Mouse (Mus musculus) spleen, postnatal 10 days (tissue): ENCODE data around the gene Crim1.
"Not testable (repeated sequence)": the region's sequence is repeated elsewhere in the genome, so short reads cannot be mapped to it uniquely, and the experiment has no call there.

Experiments used
- DNase-seq, 2 experiments: peaks; one replicate each; pipeline ENCODE4 v3.0.0; 2021 to 2022; ENCODE audit warnings: low spot score in 2 of 2

The Crim1 gene

DNA sequence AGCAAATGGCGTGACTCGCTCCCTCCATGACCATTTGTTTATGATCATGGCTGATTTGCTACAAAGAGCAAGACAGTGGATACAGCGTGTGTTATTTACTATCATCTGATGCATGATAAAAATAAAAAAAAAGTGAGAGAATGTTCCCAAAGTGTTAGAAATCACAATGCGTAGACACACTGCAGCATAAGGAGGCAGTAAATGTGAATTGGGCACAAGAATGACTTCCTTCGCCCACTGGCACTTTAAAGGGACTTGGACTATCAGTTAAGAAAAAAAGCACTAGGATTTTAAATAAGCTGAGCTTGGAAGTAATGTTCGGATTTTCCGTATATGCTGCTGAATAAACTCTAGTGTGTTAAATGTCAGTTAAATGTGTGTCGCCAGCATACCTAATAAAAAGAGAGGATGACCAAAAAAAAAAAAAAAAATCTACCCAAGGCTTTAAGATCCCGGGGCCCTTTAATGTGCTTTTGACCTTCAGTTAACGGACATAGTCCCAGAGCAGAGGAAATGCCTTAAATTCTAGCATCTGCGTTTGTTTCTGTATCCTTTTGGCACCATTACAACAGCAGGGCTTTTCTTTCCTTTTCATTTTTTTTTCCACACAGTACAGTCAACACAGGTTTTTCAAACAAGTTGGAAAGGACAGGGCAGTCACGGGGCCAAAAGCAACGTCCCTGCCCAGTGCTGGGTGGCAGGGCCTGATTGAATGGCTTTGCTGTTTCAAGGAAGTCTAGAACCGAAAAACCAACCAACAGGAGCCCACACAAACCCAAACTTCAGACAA lies 50.3 kb downstream of the Crim1 start:
- no peak for DNase-seq

DNA sequence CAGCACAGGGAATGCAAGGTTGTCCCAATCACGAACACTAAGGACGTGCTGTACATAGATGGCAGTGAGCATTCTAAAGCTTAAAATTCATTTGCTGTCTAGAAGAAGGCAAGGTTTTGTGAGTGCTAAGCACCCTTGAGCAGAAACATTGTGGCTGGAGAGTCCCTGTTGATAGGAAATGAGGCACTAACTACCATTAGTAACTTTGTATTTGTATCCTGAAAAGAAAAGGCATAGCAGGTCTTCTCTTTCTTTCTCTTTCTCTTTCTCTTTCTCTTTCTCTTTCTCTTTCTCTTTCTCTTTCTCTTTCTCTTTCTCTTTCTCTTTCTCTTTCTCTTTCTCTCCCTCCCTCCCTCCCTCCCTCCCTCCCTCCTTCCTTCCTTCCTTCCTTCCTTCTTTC lies 53.5 kb downstream of the Crim1 start:
- DNase-seq, result not testable (repeated sequence)

DNA sequence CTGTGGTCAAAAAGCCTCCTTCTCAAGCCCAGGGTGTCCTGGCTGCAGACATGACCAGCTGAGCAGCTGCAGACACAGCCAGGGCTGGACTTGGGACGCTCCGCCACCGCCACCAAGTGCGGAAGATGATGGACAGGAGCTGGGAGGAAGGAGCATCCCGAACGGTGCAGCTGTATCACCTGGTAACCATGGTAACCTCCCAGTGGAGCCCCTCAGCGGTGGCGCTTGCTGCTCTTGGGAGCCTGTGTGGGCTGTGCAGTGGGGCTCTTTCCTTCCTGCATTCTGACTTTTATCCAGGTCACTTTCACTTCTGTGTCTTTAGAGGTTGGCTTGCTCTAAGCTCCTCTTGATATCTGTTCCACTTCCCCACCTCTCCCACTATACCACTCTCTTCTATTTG lies 54.2 kb downstream of the Crim1 start:
- DNase-seq, result no peak

GRCm38 (mm10) chr17:78255711-78256110 lies 55.7 kb downstream of the Crim1 start:
- DNase-seq, result no peak

DNA sequence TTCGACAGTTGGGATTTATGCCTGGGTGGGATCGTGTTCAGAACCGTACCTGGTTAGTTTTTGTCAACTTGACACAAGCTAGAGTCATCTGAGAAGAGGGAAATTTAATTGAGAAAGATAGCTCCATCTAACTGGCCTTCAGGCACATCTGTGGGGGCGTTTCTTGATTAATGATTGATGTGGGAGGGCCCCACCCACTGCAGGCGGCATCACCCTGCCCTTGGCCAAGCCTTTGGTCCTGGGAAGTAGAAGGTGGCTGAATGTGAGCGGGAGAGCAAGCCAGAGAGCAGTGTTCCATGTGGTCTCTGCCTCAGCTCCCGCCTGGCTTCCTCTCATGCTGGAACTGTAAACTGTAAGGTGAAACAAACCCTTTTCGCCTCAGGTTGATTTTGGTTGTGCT lies 56.5 kb downstream of the Crim1 start:
- DNase-seq, result no peak

GRCm38 (mm10) chr17:78261684-78262083 lies 61.6 kb downstream of the Crim1 start:
- no peak for DNase-seq

DNA sequence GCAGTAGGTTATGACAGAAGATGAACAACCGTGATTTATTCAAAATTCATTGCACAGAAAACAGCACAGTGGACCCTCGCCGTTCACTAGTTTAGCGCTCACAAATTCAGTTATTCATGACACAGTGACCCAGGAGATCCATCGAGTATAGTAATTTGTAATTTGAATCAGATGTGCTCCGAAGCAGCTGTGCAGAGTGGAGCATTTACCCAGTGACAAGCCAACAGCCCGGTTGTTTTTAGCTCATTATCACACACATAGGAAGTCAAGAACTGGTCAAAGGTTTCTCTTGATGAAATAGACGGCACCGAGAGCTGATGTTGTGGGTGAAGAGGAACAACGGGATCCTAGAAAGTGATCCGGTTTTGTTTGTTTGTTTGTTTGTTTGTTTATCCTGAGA lies 64.1 kb downstream of the Crim1 start:
- DNase-seq, result no peak

GRCm38 (mm10) chr17:78265135-78265534 lies 65.1 kb downstream of the Crim1 start:
- DNase-seq, result no peak

GRCm38 (mm10) chr17:78266271-78266670 lies 66.2 kb downstream of the Crim1 start:
- no peak for DNase-seq

- DNase-seq, result no peak
Observed at GRCm38 (mm10) chr17:78268591-78268990, 68.5 kb downstream of the Crim1 start.

GRCm38 (mm10) chr17:78269311-78269710 lies 69.3 kb downstream of the Crim1 start:
- DNase-seq, result no peak

- DNase-seq, result no peak
Observed at GRCm38 (mm10) chr17:78270019-78270418, 70.0 kb downstream of the Crim1 start.

DNA sequence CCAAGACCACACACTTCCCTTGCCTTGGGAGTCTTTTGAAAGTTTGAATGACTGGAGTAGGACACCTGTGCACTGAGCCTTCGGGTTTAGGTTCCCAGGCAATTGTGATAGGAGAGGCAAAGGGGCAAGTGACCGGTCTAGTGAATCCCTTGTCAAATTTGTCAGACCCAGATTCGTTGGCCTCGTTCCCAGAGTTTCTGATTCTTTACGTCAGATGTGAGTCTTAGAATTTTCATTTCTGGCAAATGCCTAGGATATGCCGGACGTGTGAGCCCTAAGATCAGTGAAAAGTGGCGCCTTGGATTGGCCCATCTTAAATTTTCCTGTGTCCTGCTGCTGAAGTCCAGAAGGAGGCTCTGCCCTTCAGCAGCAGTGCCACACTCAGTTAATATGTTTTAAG lies 71.7 kb downstream of the Crim1 start:
- no peak for DNase-seq

DNA sequence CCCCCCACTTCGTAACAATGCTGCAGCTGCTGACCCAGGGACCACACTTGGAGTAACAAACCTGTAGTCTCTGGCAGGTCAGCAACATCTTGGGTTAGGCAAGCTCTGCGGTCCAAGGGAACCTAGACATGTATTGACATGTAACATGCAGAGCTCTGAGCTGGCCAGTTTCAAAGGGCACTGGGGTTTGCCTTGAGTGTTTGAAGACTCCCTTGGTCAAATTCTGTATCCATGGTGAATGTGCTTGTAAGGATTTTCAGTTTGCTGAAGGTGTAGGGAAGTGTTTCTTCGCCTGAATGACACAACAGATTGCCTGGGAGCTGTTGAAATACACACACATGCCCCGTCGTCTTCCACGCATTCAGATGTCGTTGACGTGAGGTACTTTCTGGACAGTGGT lies 72.1 kb downstream of the Crim1 start:
- no peak for DNase-seq

DNA sequence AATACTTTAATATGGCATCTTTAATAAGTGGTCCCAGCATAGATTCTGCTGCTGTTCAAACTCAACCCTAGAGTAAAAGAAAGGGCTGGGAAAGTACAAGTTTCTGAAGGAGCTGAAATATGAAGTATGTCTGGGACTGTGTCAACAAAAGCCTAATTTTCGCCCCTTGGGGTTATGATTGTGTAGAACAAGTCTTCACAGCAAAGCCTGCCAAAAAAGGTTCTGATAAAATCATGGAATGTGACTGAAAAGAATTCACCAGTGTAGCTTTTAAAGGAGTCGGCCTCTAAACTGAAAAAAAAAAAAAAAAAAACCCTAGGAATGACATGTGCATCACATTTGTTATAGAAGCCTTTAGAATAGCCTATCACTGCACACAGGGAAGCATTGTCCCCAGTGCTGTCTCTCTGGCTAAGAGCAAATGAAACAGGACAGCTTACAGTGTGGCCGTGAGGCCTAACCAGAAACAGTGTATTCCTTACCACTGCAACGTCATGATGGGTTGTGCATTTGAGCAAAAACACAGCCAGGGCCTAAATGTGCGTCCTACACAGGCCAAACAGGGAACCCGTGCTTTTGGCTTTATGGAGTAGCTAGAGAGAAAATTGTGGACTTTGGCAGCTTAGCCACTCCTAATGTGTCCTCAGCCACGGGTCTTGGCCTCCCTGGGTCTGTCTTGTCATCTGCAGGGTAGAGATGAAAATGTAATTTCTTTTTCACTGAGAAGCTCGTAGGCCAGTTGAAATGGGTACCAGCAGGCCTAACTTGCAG lies 72.8 kb downstream of the Crim1 start:
- DNase-seq, result no peak

GRCm38 (mm10) chr17:78273875-78274274 lies 73.8 kb downstream of the Crim1 start:
- no peak for DNase-seq

DNA sequence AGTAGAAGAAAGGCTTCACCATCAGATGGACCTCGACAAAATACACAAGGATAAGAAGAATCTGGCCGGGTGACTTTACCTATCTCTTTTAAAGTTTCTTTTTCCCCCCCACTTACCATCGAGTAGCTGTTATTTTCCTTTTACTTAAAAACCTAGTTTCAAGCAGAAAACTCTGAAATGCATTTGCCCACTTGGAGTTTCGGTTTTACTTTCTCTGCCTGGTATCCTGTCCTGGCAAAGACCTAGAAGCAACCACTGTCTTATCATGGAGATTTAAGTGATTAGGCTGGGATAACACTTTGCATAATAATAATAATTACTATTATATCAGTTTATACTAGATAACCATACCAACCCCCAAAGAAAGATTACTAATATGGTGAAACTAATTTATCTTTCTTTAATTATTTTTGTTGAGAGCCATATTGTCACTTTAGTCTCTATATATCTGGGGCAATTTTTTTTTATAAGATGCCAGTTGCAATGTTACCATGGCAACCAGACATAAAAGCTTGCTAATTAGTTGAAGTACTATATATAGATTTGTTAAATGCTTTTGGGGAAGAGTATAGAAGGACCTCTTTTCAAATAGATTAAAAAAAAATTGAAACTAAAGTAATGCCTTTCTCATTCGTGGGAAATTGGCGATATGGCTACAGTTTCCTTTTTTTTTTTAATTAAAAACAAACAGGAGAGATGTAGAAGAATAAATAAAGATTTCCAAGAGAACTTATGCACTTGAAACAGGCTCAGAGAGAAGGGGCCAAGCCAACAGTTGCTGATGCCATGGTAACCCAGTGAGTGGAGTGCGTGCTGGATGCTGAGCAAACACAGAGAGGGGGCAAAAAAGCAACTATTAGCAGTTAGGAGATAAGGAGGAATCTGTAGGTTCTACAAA lies 74.8 kb downstream of the Crim1 start:
- DNase-seq, result no peak

DNA sequence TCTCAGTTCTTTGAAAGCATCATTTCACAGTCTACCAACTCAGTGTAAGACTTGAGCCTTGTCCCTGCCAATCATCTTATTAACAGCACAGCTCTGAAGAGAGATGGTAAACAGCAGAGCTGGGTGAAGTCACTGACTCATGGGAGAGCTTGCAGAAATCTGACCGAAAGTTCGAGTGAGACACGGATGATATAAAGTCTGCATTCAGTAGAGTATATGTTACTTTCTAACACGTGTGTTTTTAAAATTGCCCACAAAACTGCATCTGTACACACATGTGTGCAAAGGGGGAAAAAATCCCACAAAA lies 75.4 kb downstream of the Crim1 start:
- DNase-seq, result no peak

- no peak for DNase-seq
Observed at GRCm38 (mm10) chr17:78279191-78279590, 79.1 kb downstream of the Crim1 start.

- no peak for DNase-seq
Observed at GRCm38 (mm10) chr17:78280991-78281712, 81.1 kb downstream of the Crim1 start.

DNA sequence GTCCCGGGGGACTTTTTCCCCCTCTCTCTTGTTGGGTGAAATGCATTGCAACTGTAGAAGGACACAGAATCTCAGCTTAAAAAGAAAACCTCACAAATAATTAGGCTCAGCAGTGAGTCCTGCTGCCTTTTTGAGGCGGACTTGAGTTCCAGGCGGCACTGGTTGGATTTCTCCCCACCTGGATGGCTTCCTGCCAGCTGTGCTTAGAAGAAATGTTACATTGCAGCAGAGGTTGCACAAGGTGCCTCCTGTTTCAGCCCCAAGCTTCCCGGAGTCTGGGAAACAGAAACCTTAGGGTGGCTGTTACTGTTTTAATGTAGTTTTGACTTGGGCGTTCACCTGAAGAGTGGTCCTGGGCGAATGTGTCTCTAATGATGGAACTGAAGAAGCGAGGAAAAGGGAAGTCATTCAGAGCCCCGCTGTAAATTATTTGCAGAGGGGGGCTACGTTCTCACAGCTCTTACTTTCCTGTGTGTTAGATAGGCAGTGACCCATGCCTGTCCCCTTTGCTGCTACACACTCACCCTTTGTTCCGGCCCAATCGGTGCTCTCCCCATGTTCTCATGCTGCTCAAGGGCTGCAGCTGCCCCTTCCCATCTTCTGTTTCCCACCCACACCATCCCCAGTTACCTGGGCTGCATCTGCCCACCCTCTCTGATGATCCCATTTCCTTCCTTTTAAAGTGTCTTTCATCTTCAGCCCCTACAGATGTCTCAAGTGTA lies 83.4 kb downstream of the Crim1 start:
- DNase-seq, result no peak
